Mouse (Mus musculus) bone marrow macrophage, adult 2 months (primary cell): Measurements from ENCODE around the gene Nsd1. TPM values are rescaled to one million over a fixed set of nuclear protein-coding genes. Genes with fewer than 3 reads are reported as not detected.
"Not testable (repeated sequence)": the region's sequence is repeated elsewhere in the genome, so short reads cannot be mapped to it uniquely, and the experiment has no call there.

ENCODE experiments used
- H3K27ac ChIP-seq: 2 replicates; pipeline ENCODE4 v1.5.1; 2012; ENCODE audit warnings: low read depth, low read length; ENCODE audit not compliant: insufficient read depth
- H3K4me1 ChIP-seq: 2 replicates; pipeline ENCODE4 v1.6.1; 2012; ENCODE audit warnings: low read length; ENCODE audit not compliant: control insufficient read depth, insufficient read depth
- H3K4me3 ChIP-seq: 2 replicates; pipeline ENCODE4 v1.5.1; 2012; ENCODE audit warnings: mild to moderate bottlenecking, low read length, moderate library complexity; ENCODE audit not compliant: insufficient read depth
- CTCF ChIP-seq: IDR thresholded peaks from 2 replicates; pipeline ENCODE4 v1.5.1; 2012; ENCODE audit warnings: low read depth, mild to moderate bottlenecking, low read length, moderate library complexity
- POLR2A ChIP-seq: IDR thresholded peaks from 2 replicates; pipeline ENCODE4 v1.6.1; 2012; ENCODE audit warnings: mild to moderate bottlenecking, low read depth, low read length, borderline replicate concordance
- polyA plus RNA-seq: library from polyadenylated mRNA; stranded (reverse); fragments of >200 nt; gene quantifications from 2 replicates; pipeline ENCODE4 v1.2.4, GENCODE M21; 2012; ENCODE audit not compliant: missing spikeins, insufficient read depth, insufficient read length

The Nsd1 gene
- polyA plus RNA-seq, 1 experiment: 51.0 TPM

- H3K27ac ChIP-seq: no peak overlapping the region
- TF ChIP-seq POLR2A: no peak
- no peak for TF ChIP-seq CTCF
- H3K4me3 ChIP-seq: no peak overlapping the region
- peaks cover 4% of the 10 kb centered on the region for H3K4me1 ChIP-seq
These were observed 37.2 kb upstream of the Nsd1 start for GRCm38 (mm10) chr13:55172336-55172770.

GRCm38 (mm10) chr13:55174347-55174746, 35.2 kb upstream of the Nsd1 start:
- H3K4me3 ChIP-seq: no peak overlapping the region
- peaks cover 4% of the 10 kb centered on the region for H3K4me1 ChIP-seq
- TF ChIP-seq POLR2A: no peak
- no peak for TF ChIP-seq CTCF
- no peak overlapping the region for H3K27ac ChIP-seq

- Histone ChIP-seq H3K4me1 (peaks cover 4% of the 10 kb centered on the region), H3K27ac (no peak overlapping the region)
- no peak for TF ChIP-seq CTCF
- TF ChIP-seq POLR2A: no peak
These were observed 33.3 kb upstream of the Nsd1 start for GRCm38 (mm10) chr13:55176265-55176664.

GRCm38 (mm10) chr13:55177903-55178496, 31.6 kb upstream of the Nsd1 start:
- no peak overlapping the region for H3K27ac ChIP-seq
- TF ChIP-seq CTCF: no peak
- no peak for TF ChIP-seq POLR2A
- peaks cover 5% of the 10 kb centered on the region for H3K4me1 ChIP-seq
- no peak overlapping the region for H3K4me3 ChIP-seq

More at GRCm38 (mm10) chr13:55176265-55176664, 33.3 kb upstream of the Nsd1 start:
- H3K4me3 ChIP-seq: no peak overlapping the region

- Histone ChIP-seq H3K4me3 (no peak overlapping the region), H3K27ac (no peak overlapping the region), H3K4me1 (peaks cover 8% of the 10 kb centered on the region)
- no peak for TF ChIP-seq CTCF
- no peak for TF ChIP-seq POLR2A
These were observed 31.0 kb upstream of the Nsd1 start for GRCm38 (mm10) chr13:55178556-55178955.

- peaks cover 9% of the 10 kb centered on the region for H3K4me1 ChIP-seq
- H3K27ac ChIP-seq: no peak overlapping the region
- H3K4me3 ChIP-seq: no peak overlapping the region
- TF ChIP-seq POLR2A (no peak), CTCF (no peak)
These were observed 30.0 kb upstream of the Nsd1 start for GRCm38 (mm10) chr13:55179591-55179990.

GRCm38 (mm10) chr13:55181786-55182172, 27.8 kb upstream of the Nsd1 start:
- Histone ChIP-seq H3K4me1 (peaks cover 5% of the 10 kb centered on the region), H3K4me3 (peak overlapping the region; percentile 64), H3K27ac (peak overlapping the region; percentile 84)
- TF ChIP-seq CTCF (no peak), POLR2A (no peak)

- peak; percentile 20 for TF ChIP-seq CTCF
- no peak for TF ChIP-seq POLR2A
- H3K27ac ChIP-seq: peak overlapping the region; percentile 84
- H3K4me3 ChIP-seq: peak overlapping the region; percentile 64
- peaks cover 5% of the 10 kb centered on the region for H3K4me1 ChIP-seq
These were observed 27.2 kb upstream of the Nsd1 start for GRCm38 (mm10) chr13:55182173-55182894.

- peak overlapping the region; percentile 45; the same call in 1 of the 2 replicates for H3K27ac ChIP-seq
- TF ChIP-seq POLR2A: no peak
- no peak for TF ChIP-seq CTCF
- H3K4me3 ChIP-seq: no peak overlapping the region
- peaks cover 5% of the 10 kb centered on the region for H3K4me1 ChIP-seq
These were observed 26.2 kb upstream of the Nsd1 start for GRCm38 (mm10) chr13:55183382-55183781.

- H3K4me1 ChIP-seq: peaks cover 14% of the 10 kb centered on the region
- not testable (repeated sequence) for H3K4me3 ChIP-seq, H3K27ac ChIP-seq
These were observed 22.5 kb upstream of the Nsd1 start for GRCm38 (mm10) chr13:55187062-55187461.
